Mouse (Mus musculus): ENCODE measurements at regions not wholly inside any gene's neighbourhood (a gene's known extent, or its start where the extent isn't known, plus 50 kb on each side); places are given as distances from the start of the nearest gene placed in this dataset.
"Not testable (repeated sequence)": the region's sequence is repeated elsewhere in the genome, so short reads cannot be mapped to it uniquely, and the experiment has no call there.

- peak; percentile 2 for DNase-seq
- intact Hi-C loops (cut with DNase I; ENCODE audit: low total_unique reads) = not testable (repeated sequence)
Measured at GRCm38 (mm10) chrX:5203101-5203500, 251.2 kb downstream of the Btbd35f27 start.
